Mouse (Mus musculus) CH12.LX (cell line): ENCODE results near the gene Gm20388. TPM values are rescaled to one million over a fixed set of nuclear protein-coding genes. Genes with fewer than 3 reads are reported as not detected.
A peak's percentile ranks its signal among the peaks of the same experiment; 100 is the strongest.

ENCODE experiments used
- DNase-seq: peaks from one replicate; pipeline ENCODE4 v3.0.0-alpha.2; 2013; ENCODE audit errors: extremely low read depth
- H3K27ac ChIP-seq: 2 replicates; pipeline ENCODE4 v1.5.1; 2012; ENCODE audit warnings: low read depth, mild to moderate bottlenecking, control low read depth, moderate library complexity; ENCODE audit not compliant: insufficient read depth
- H3K27me3 ChIP-seq: replicated peaks from 2 replicates; pipeline ENCODE3; 2012; ENCODE audit warnings: inconsistent platforms
- H3K36me3 ChIP-seq, 2 experiments: replicated peaks in 1 of 2; 2 replicates each; pipeline versions ENCODE3 to v1.6.1; 2012; ENCODE audit warnings: inconsistent platforms in 1 of 2, low read length in 1 of 2, mild to moderate bottlenecking in 1 of 2, mixed read lengths in 1 of 2, moderate library complexity in 1 of 2; ENCODE audit not compliant: control insufficient read depth in 1 of 2, insufficient read depth in 1 of 2
- H3K4me1 ChIP-seq, 2 experiments: 2 replicates each; pipeline ENCODE4 v1.6.1; 2012; ENCODE audit warnings: inconsistent platforms in 1 of 2, moderate library complexity in 1 of 2; ENCODE audit not compliant: insufficient read depth in 2 of 2, control insufficient read depth in 1 of 2
- H3K4me2 ChIP-seq: 2 replicates; pipeline ENCODE4 v1.6.1; 2012; ENCODE audit warnings: low read depth, mild to moderate bottlenecking, control low read depth; ENCODE audit not compliant: poor library complexity, insufficient read depth, severe bottlenecking
- H3K4me3 ChIP-seq, 3 experiments: fragments of 150-350 bp in 1 of 3; sonication (generic) in 1 of 3; replicated peaks in 1 of 3; 2 replicates each; pipeline versions ENCODE3 to v1.5.1; 2011 to 2012; ENCODE audit warnings: low read depth in 2 of 3, low read length in 2 of 3, mild to moderate bottlenecking in 2 of 3, moderate library complexity in 2 of 3, control low read depth in 1 of 3, improper control_type of control experiment in 1 of 3, inconsistent platforms in 1 of 3, mixed read lengths in 1 of 3; ENCODE audit not compliant: poor library complexity in 1 of 3
- H3K79me2 ChIP-seq: replicated peaks from 2 replicates; pipeline ENCODE4 v1.6.1; 2012; ENCODE audit warnings: mild to moderate bottlenecking, moderate library complexity; ENCODE audit not compliant: control insufficient read depth, poor library complexity, insufficient read depth, severe bottlenecking; ENCODE audit errors: extremely low read depth
- H3K9ac ChIP-seq: 2 replicates; pipeline ENCODE4 v1.6.1; 2012; ENCODE audit warnings: low read depth, mild to moderate bottlenecking, control low read depth, moderate library complexity; ENCODE audit not compliant: insufficient read depth
- H3K9me3 ChIP-seq: replicated peaks from 2 replicates; pipeline ENCODE3; 2012; ENCODE audit warnings: low read length, inconsistent platforms, mixed read lengths
- BHLHE40 ChIP-seq: IDR thresholded peaks from 2 replicates; pipeline ENCODE4 v1.6.1; 2011; ENCODE audit warnings: mild to moderate bottlenecking, low read depth, low read length, improper control_type of control experiment
- CHD1 ChIP-seq: IDR thresholded peaks from 2 replicates; pipeline ENCODE4 v1.6.1; 2012; ENCODE audit warnings: low read depth, low read length, improper control_type of control experiment, inconsistent platforms
- CTCF ChIP-seq, 2 experiments: IDR thresholded peaks in 1 of 2; conservative IDR thresholded peaks in 1 of 2; 2 replicates each; pipeline ENCODE4 v1.5.1; 2011 to 2012; ENCODE audit warnings: low read depth in 2 of 2, low read length in 2 of 2, improper control_type of control experiment in 1 of 2, inconsistent platforms in 1 of 2, mild to moderate bottlenecking in 1 of 2, moderate library complexity in 1 of 2
- E2F4 ChIP-seq: IDR thresholded peaks from 2 replicates; pipeline ENCODE4 v1.6.1; 2011; ENCODE audit warnings: low read depth, low read length, improper control_type of control experiment; ENCODE audit not compliant: insufficient replicate concordance
- ELF1 ChIP-seq: IDR thresholded peaks from 2 replicates; pipeline ENCODE4 v1.6.1; 2014; ENCODE audit warnings: low read depth, mild to moderate bottlenecking, inconsistent platforms, low read length, improper control_type of control experiment
- EP300 ChIP-seq: IDR thresholded peaks from 2 replicates; pipeline ENCODE4 v1.6.1; 2011; ENCODE audit warnings: low read length, improper control_type of control experiment
- ETS1 ChIP-seq: conservative IDR thresholded peaks from 2 replicates; pipeline ENCODE4 v1.6.1; 2012; ENCODE audit warnings: low read depth, mild to moderate bottlenecking, inconsistent platforms, low read length, improper control_type of control experiment, moderate library complexity
- GABPA ChIP-seq: IDR thresholded peaks from 2 replicates; pipeline ENCODE4 v1.6.1; 2012; ENCODE audit warnings: low read depth, low read length, improper control_type of control experiment, inconsistent platforms; ENCODE audit not compliant: insufficient replicate concordance
- HCFC1 ChIP-seq: IDR thresholded peaks from 2 replicates; pipeline ENCODE4 v1.6.1; 2012; ENCODE audit warnings: low read depth, mild to moderate bottlenecking, inconsistent platforms, low read length, improper control_type of control experiment
- JUND ChIP-seq: conservative IDR thresholded peaks from 2 replicates; pipeline ENCODE4 v1.6.1; 2011; ENCODE audit warnings: low read depth, low read length, improper control_type of control experiment
- KAT2A ChIP-seq: IDR thresholded peaks from 2 replicates; pipeline ENCODE4 v1.6.1; 2012; ENCODE audit warnings: low read length, improper control_type of control experiment, inconsistent platforms; ENCODE audit not compliant: insufficient replicate concordance
- MAFK ChIP-seq: IDR thresholded peaks from 2 replicates; pipeline ENCODE4 v1.6.1; 2011; ENCODE audit warnings: low read length, improper control_type of control experiment; ENCODE audit not compliant: insufficient replicate concordance
- MYC ChIP-seq: IDR thresholded peaks from 2 replicates; pipeline ENCODE4 v1.6.1; 2011; ENCODE audit warnings: low read depth, mild to moderate bottlenecking, improper control_type of control experiment, low read length
- NELFE ChIP-seq: IDR thresholded peaks from 2 replicates; pipeline ENCODE4 v1.6.1; 2011; ENCODE audit warnings: low read depth, low read length, improper control_type of control experiment
- NRF1 ChIP-seq: IDR thresholded peaks from 2 replicates; pipeline ENCODE4 v1.6.1; 2014; ENCODE audit warnings: low read depth, mild to moderate bottlenecking, inconsistent platforms, low read length, improper control_type of control experiment, moderate library complexity
- POLR2AphosphoS2 ChIP-seq: IDR thresholded peaks from 2 replicates; pipeline ENCODE4 v1.6.1; 2011; ENCODE audit warnings: low read depth, low read length, improper control_type of control experiment
- RCOR1 ChIP-seq: conservative IDR thresholded peaks from 2 replicates; pipeline ENCODE4 v1.6.1; 2012; ENCODE audit warnings: low read depth, mild to moderate bottlenecking, inconsistent platforms, low read length, improper control_type of control experiment
- SIN3A ChIP-seq: IDR thresholded peaks from 2 replicates; pipeline ENCODE4 v1.6.1; 2012; ENCODE audit warnings: low read length, improper control_type of control experiment, inconsistent platforms
- TCF12 ChIP-seq: IDR thresholded peaks from 2 replicates; pipeline ENCODE4 v1.6.1; 2014; ENCODE audit warnings: low read depth, mild to moderate bottlenecking, inconsistent platforms, low read length, improper control_type of control experiment
- UBTF ChIP-seq: IDR thresholded peaks from 2 replicates; pipeline ENCODE4 v1.6.1; 2012; ENCODE audit warnings: low read depth, mild to moderate bottlenecking, inconsistent platforms, low read length, improper control_type of control experiment, moderate library complexity
- USF1 ChIP-seq: IDR thresholded peaks from 2 replicates; pipeline ENCODE4 v1.6.1; 2014; ENCODE audit warnings: low read depth, mild to moderate bottlenecking, inconsistent platforms, low read length, improper control_type of control experiment
- ZC3H11A ChIP-seq: IDR thresholded peaks from 2 replicates; pipeline ENCODE4 v1.6.1; 2012; ENCODE audit warnings: low read depth, mild to moderate bottlenecking, inconsistent platforms, low read length, improper control_type of control experiment
- ZKSCAN1 ChIP-seq: IDR thresholded peaks from 2 replicates; pipeline ENCODE4 v1.6.1; 2012; ENCODE audit warnings: low read depth, inconsistent platforms, low read length, improper control_type of control experiment, borderline replicate concordance
- ZNF384 ChIP-seq: IDR thresholded peaks from 2 replicates; pipeline ENCODE4 v1.6.1; 2012; ENCODE audit warnings: low read depth, low read length, improper control_type of control experiment, inconsistent platforms
- dilution Hi-C: fragments of 300-500 bp; cut with MboI; formaldehyde crosslinking; loops from 2 replicates; pipeline ENCODE4 v1.14.3; 2020; ENCODE audit warnings: low sequenced_read_pairs; ENCODE audit not compliant: extremely low pct_unique_long_range_greater_than_20kb, extremely low pct_ligation_motif_present
- in situ Hi-C: fragments of 300-500 bp; cut with MboI; formaldehyde crosslinking; loops from 3 replicates; pipeline ENCODE4 v1.14.3; 2019; ENCODE audit warnings: low sequenced_read_pairs, low pct_ligation_motif_present, low pct_unique_long_range_greater_than_20kb, mixed read lengths
- polyA plus RNA-seq: library from polyadenylated mRNA; unstranded; fragments of >175 nt; gene quantifications from 2 replicates; pipeline ENCODE4 v1.2.1, GENCODE M21; 2012; ENCODE audit warnings: low read depth; ENCODE audit not compliant: insufficient read length
- total RNA-seq, 2 experiments: library from RNA; depleted of rRNA; stranded (reverse); fragments of 300-350 nt in 1 of 2; fragments of >200 nt in 1 of 2; gene quantifications; 2 replicates each; pipeline ENCODE4 v1.2.3; 2012 to 2014

Gene Gm20388
- total and polyA plus RNA-seq, 3 experiments, result 14.8 to 26.3 (median 22.2) TPM

DNA sequence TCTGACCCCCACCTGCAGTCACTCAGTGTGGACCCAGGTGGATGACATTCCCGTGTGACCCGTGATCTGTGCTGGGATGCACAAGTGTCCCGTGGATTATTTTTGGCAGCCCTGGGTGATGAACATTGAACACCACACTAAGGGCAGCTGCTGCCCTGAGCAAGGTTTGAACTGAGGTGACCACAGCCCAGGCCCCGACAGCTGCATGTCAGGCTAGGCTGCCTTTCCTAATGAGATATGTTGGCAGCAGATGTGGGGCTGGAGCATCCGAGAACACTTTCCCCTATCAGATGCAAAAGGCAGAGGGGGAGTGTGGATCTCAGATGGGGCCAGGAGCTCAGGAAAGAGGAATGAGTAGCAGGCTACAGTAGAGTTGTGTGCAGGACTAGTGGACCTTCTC lies 3600.2 kb downstream of the Gm20388 start:
- Histone ChIP-seq H3K4me3 (no peak overlapping the region), H3K27ac (no peak overlapping the region), H3K4me1 (peaks cover 0 to 6% of the 10 kb centered on the region in 2 experiments; a peak in 2 of 4 replicates), H3K9ac (no peak overlapping the region), H3K4me2 (no peak overlapping the region), H3K27me3 (peaks cover 32% of the 10 kb centered on the region), H3K9me3 (no peaks in the 10 kb centered on the region), H3K79me2 (no peaks in the 10 kb centered on the region), H3K36me3 (peaks cover 21 to 48% of the 10 kb centered on the region in 2 experiments)
- in situ Hi-C loops (no loop called here), dilution Hi-C loops (no loop called here)
- no peak for DNase-seq
- TF ChIP-seq TCF12, result no peak
- TF ChIP-seq RCOR1, result no peak
- no peak for TF ChIP-seq BHLHE40

DNA sequence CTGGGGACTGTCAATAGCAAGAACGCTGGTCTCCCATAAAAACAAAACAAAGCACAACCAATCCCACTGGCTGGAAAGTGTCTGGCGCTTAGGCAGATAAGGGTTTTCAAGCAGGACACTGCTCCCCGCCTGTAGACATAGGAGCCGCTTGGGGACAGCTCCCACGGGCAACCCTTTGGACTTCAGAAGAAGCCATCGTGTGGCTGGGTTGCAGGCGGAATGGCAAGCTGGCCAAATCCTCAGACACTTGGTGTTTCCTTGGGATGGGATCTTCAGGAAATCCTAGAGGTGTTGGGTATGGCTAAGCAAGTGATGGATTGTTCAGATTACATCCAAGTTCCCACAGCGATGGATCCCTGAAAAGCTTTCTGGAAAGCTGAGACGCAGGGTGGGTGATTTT lies 3603.5 kb downstream of the Gm20388 start:
- Histone ChIP-seq H3K79me2 (no peaks in the 10 kb centered on the region), H3K36me3 (peaks cover 7 to 16% of the 10 kb centered on the region in 2 experiments), H3K9ac (no peak overlapping the region)
- TF ChIP-seq KAT2A, result no peak
- TF ChIP-seq MAFK, result no peak
- TF ChIP-seq ELF1, result no peak
- TF ChIP-seq E2F4, result no peak
- no peak for TF ChIP-seq EP300
- TF ChIP-seq, all 38 proteins: peak for 0
- Histone ChIP-seq H3K27me3 (peaks cover 51% of the 10 kb centered on the region), H3K4me3 (no peak overlapping the region), H3K9me3 (no peaks in the 10 kb centered on the region), H3K27ac (no peak overlapping the region), H3K4me1 (peaks cover 0 to 10% of the 10 kb centered on the region in 2 experiments; a peak in 2 of 4 replicates), H3K4me2 (no peak overlapping the region)
- no peak for DNase-seq
- dilution Hi-C loops (no loop called here), in situ Hi-C loops (no loop called here)

DNA sequence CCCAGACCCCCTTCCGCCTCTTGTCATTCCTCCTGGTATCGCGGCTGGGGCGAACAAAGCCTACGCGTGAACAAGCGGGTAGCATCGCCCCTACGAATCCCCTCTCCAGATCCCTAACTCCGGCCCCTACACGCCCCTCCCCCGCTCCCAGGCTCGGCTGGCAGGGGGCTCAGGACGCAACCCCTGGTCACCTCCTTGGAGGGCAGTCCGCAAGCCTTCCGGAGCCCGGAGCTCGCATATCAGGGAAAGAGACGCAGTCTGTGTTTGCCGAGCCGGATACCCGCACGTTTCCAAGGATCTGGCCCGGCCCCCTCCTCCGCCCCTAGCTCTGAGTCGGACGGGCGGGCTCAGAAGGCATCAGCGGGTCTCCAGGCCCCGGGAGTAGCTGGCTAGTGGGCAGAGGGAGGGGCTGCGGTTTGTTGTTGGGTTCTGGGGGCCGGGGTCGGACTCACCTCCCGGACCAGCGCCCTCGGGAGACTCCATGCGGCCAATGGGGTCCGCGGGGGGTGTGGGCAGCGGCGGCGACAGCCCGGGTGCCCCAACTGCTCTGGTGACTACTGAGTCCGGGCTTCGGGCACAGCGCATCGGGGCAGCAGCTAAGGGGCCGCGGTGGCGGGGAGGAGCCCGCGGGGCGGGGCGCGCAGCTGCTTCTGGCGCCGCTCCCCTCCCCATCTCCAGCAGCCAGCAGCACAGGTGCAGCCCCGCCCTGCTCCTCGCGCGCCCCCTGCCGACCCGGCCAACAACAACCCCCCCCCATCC lies 3604.3 kb downstream of the Gm20388 start, which contains the start of gene Dbndd1:
TSS of gene Dbndd1 (minus strand) at position 683 of the 759 bp plus-strand sequence.
- DNase-seq, result peak; percentile 24
- H3K4me2 ChIP-seq, result peak within 1 kb of the TSS; percentile 58
- in situ Hi-C loops (no loop called here), dilution Hi-C loops (no loop called here)
- peaks cover 51% of the 10 kb centered on the region for H3K27me3 ChIP-seq
- H3K9ac ChIP-seq, result peak within 1 kb of the TSS; percentile 28; the same call in 1 of the 2 replicates
- peaks cover 2 to 7% of the 10 kb centered on the region in 2 experiments for H3K36me3 ChIP-seq
- H3K4me1 ChIP-seq, result peaks cover 3 to 16% of the 10 kb centered on the region in 2 experiments
- no peak within 1 kb of the TSS for H3K27ac ChIP-seq
- 0 out of 2 replicates have a peak, but pooled peaks cover 6% of the 10 kb centered on the region for H3K79me2 ChIP-seq
- H3K9me3 ChIP-seq, result no peaks in the 10 kb centered on the region
- peak within 1 kb of the TSS; percentile 34 to 59 (median 47) for H3K4me3 ChIP-seq
- TF ChIP-seq POLR2AphosphoS2 (no peak), ZNF384 (no peak), HCFC1 (no peak), GABPA (no peak), SIN3A (no peak), ZKSCAN1 (no peak), NELFE (no peak), BHLHE40 (no peak), UBTF (no peak), ZC3H11A (no peak), CHD1 (no peak), ETS1 (no peak), MYC (no peak), USF1 (no peak), JUND (no peak), KAT2A (no peak), NRF1 (0 out of 2 replicates have a peak, but pooled peaks have one; percentile 40), CTCF (conservative IDR thresholded peaks at IDR 0.05 in 1 of 2, IDR thresholded peaks at IDR 0.05 in 1 of 2; ENCODE audit: low read depth in 2 of 2, low read length in 2 of 2) (peak in 1 of 2 experiments; percentile 38; a peak in 2 of 4 replicates), TCF12 (0 out of 2 replicates have a peak, but pooled peaks have one; percentile 26)
